Mouse (Mus musculus): ENCODE measurements at regions not wholly inside any gene's neighbourhood (a gene's known extent, or its start where the extent isn't known, plus 50 kb on each side); places are given as distances from the start of the nearest gene placed in this dataset.

DNA sequence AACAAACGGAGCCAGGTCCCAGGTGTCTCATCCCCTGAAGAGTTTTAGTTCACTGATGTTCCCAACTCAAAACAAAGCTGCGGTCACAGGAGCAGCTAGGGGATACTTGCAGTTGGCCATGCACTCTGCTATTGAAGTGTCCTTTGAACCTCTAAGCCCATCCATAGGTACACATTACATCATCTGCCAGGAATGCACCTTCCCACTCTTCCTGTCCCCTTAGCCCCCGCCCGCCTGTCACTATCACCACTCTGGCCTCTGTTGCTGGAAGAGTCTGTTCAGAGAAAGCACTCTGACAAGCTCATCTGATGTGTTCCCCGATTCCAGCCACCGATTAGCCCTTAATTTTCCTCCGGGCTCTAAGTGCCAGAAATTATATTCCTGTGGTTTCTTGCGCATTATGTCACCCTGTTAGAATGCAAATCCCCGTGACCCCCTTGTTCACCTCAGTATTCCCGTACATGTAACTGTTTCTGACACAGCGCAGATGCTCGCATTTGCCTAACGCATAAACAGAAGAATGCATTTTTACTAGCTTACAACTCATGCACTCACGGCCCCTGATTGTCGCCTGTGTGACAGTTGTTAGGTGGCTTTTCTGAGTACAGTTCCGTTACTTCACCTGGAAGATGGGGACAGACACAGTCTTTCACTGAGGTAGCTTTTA, 93.8 kb downstream of the Gm11011 start:
- no peak overlapping the region for H3K4me2 ChIP-seq
- no peaks in the 10 kb centered on the region for H3K9me3 ChIP-seq (replicated peaks)
- no peaks in the 10 kb centered on the region for H3K36me3 ChIP-seq
- 70% methylated on average over 16 of the region's 16 CpGs for WGBS
- no peak for ATAC-seq (ENCODE audit: low FRiP score)
- H3K4me3 ChIP-seq (replicated peaks), result no peak overlapping the region
- H3K27me3 ChIP-seq (replicated peaks), result no peaks in the 10 kb centered on the region
- no peak overlapping the region for H3K27ac ChIP-seq (replicated peaks)
- H3K4me1 ChIP-seq, result peaks cover 10% of the 10 kb centered on the region; the same call in 1 of the 2 replicates
- no peak overlapping the region for H3K9ac ChIP-seq (replicated peaks)

DNA sequence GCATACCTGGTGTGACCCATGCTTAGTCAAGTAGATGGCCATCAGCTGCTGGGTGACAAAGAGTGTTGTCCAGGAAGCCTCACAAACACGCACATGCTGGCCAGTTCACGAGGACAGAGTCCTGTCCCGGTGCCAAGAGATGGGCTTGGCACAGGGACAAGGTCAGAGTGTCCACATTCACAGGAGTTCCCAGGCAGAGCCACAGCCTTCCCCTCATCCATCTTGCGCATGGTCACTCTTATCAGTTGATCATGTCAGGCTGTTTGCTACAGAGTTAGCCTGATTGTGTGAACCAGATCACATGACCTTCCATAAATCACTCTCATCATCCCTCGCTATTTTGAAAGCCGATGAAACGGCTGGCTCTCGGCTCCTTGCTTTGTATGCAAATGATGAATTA, 103.6 kb downstream of the Gm11011 start:
- H3K27ac ChIP-seq (replicated peaks), result 0 out of 2 replicates have a peak overlapping the region, but pooled peaks have one; percentile 18

DNA sequence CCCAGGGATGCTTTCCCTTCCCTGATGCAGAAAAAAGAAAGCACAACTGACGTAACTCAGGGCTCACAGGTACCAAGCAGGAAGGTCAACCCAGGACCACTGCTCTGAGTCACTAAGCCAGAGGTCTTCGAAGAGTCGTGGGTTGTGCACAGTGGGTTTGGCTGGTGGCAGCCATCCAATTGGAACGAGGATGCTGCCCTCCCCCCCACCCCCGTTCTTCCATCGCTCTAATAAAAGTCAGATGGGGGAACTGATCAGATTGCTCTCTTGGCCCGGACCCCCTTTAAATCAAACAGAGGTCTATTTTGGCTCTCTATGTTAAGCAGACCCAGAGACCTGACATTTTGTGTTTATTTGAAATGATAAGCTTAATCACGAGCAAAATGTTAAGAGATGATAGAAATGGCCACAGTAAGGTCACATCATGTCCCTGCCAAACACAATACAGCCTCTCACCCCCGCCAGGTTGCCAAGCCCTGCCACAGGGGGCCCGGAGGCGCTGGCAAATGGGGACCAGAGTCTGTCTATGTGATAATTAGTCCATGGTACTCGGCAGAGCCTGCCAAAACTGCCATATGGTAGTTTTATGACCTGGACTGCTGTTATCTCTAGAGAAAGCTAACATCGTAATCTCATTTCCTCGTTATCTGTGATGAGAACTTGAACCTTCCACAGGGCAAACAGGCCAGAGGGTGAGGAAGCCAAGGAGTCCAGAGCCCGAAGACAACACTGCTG, 105.6 kb downstream of the Gm11011 start:
- H3K4me1 ChIP-seq, result peaks cover 18% of the 10 kb centered on the region
- WGBS, result 52% methylated on average over 15 of the region's 15 CpGs
- H3K27ac ChIP-seq (replicated peaks), result peak overlapping the region; percentile 18; the same call in 1 of the 2 replicates

More for the DNA sequence above, 103.6 kb downstream of the Gm11011 start:
- Histone ChIP-seq H3K9ac (replicated peaks) (no peak overlapping the region), H3K9me3 (replicated peaks) (no peaks in the 10 kb centered on the region), H3K27me3 (replicated peaks) (no peaks in the 10 kb centered on the region), H3K4me1 (peaks cover 18% of the 10 kb centered on the region), H3K36me3 (no peaks in the 10 kb centered on the region), H3K4me3 (replicated peaks) (no peak overlapping the region), H3K4me2 (no peak overlapping the region)
- WGBS, result 51% methylated on average over 8 of the region's 8 CpGs
- no peak for ATAC-seq (ENCODE audit: low FRiP score)

DNA sequence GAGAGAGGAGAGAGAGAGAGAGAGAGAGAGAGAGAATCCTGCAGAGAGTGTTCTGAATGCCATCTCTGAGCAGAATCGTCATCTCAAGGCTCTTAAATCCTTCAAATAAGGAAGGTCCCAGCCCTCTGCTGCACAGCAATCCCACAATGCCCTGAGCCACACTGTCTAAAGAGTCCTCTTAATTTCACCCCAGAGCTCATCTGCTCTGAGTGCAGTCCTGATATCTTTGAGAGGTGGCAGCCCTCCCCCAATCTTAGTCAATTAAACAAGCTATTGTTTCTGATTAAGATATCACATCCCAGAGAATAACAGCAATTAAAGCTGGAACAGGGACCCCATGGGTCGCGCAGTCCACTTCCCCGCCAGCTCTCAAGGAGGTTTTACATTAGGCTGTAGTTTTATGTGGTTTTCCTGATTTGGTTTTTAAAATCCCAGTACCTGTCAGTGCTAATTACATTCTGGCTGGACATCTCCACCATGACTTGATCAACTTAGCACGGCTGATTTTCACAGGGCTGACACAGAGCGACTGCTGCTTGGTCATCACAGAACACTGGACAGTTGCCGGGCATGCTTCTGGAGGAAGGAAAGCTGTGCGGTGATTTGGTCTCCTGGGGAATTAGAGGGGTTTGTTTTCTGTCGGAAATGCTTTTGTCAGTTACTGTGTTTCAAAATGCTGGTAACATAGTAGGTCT, 113.0 kb downstream of the Gm11011 start:
- Histone ChIP-seq H3K4me1 (peaks cover 17% of the 10 kb centered on the region), H3K4me2 (no peak overlapping the region), H3K9me3 (replicated peaks) (no peaks in the 10 kb centered on the region)

More for the DNA sequence above, 105.6 kb downstream of the Gm11011 start:
- Histone ChIP-seq H3K4me3 (replicated peaks) (no peak overlapping the region), H3K9me3 (replicated peaks) (no peaks in the 10 kb centered on the region), H3K27me3 (replicated peaks) (no peaks in the 10 kb centered on the region), H3K9ac (replicated peaks) (no peak overlapping the region), H3K4me2 (no peak overlapping the region), H3K36me3 (no peaks in the 10 kb centered on the region)
- no peak for ATAC-seq (ENCODE audit: low FRiP score)

DNA sequence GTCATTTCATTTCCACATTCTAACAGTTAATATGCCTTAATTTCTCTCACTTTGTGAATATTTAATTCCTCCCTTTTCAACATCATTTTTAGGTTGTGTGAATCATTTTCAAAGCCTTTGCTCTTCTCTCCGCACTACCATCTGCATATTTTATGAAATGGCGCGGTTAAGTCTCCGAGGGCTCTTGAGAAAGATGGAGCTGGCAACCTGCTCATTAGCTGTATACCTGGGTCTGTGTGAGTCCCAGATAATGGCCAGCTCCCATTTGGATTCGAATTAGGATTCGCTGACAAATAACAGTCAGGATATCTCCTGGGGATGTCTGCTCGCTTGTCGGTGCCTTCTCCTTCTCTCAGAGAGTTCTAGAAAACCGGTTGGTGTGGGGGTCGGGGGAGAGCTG, 118.0 kb downstream of the Gm11011 start:
- no peaks in the 10 kb centered on the region for H3K36me3 ChIP-seq
- H3K9me3 ChIP-seq (replicated peaks), result no peaks in the 10 kb centered on the region
- H3K27me3 ChIP-seq (replicated peaks), result no peaks in the 10 kb centered on the region
- H3K9ac ChIP-seq (replicated peaks), result no peak overlapping the region
- 57% methylated on average over 10 of the region's 10 CpGs for WGBS
- no peak for ATAC-seq (ENCODE audit: low FRiP score)
- no peak overlapping the region for H3K27ac ChIP-seq (replicated peaks)
- peaks cover 26% of the 10 kb centered on the region for H3K4me1 ChIP-seq
- H3K4me3 ChIP-seq (replicated peaks), result no peak overlapping the region
- no peak overlapping the region for H3K4me2 ChIP-seq

More for the DNA sequence above, 113.0 kb downstream of the Gm11011 start:
- ATAC-seq (ENCODE audit: low FRiP score), result no peak
- 22% methylated on average over 9 of the region's 9 CpGs for WGBS
- no peaks in the 10 kb centered on the region for H3K36me3 ChIP-seq
- H3K27me3 ChIP-seq (replicated peaks), result no peaks in the 10 kb centered on the region
- no peak overlapping the region for H3K4me3 ChIP-seq (replicated peaks)
- no peak overlapping the region for H3K27ac ChIP-seq (replicated peaks)
- H3K9ac ChIP-seq (replicated peaks), result no peak overlapping the region

DNA sequence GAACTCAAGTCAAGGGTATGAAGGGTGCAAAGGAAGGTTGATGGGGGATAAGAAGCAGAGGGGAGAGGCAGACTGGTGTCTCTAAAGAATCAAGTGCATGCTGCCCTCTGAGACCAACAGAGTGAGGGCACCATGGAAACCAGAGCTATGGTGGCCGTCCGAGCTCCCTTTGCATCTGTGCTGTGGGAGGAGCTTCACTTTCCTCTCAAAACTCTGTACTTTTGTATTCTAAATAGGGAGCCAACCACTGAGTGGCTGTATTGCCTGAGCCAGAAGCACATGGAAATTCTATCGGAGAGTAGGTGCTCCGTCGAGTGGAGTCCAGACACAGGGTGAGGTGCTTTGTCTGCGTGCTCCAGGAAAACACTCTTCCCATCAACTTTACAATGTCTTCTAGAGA, 119.9 kb downstream of the Gm11011 start:
- WGBS, result 73% methylated on average over 6 of the region's 6 CpGs
- Histone ChIP-seq H3K27me3 (replicated peaks) (no peaks in the 10 kb centered on the region), H3K36me3 (no peaks in the 10 kb centered on the region), H3K4me2 (no peak overlapping the region), H3K4me1 (peaks cover 20% of the 10 kb centered on the region; the same call in 1 of the 2 replicates), H3K4me3 (replicated peaks) (no peak overlapping the region), H3K9ac (replicated peaks) (no peak overlapping the region), H3K9me3 (replicated peaks) (no peaks in the 10 kb centered on the region), H3K27ac (replicated peaks) (no peak overlapping the region)
- no peak for ATAC-seq (ENCODE audit: low FRiP score)

DNA sequence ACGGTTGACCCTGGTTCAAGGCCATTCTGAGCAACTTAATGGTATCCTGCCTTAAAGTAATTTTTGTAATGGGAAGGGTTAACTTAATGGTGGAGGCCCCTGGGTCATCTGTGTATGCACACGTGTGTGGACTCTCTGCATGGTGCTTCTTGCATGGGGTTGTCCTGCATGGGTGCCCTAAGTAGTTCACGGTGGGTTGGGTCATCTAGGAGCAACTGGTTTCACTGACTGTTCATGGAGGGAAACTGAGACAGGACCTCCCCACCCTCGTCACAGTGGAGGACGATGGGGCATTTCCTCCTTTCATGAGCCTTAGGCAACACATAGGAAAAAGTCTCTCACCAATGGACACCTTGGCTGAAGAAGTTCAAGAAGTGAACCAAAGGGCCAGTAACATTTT, 123.4 kb downstream of the Gm11011 start:
- Histone ChIP-seq H3K9me3 (replicated peaks) (no peaks in the 10 kb centered on the region), H3K27me3 (replicated peaks) (no peaks in the 10 kb centered on the region), H3K27ac (replicated peaks) (no peak overlapping the region), H3K4me1 (peaks cover 20% of the 10 kb centered on the region), H3K9ac (replicated peaks) (no peak overlapping the region), H3K36me3 (no peaks in the 10 kb centered on the region), H3K4me2 (no peak overlapping the region), H3K4me3 (replicated peaks) (no peak overlapping the region)
- 89% methylated on average over 5 of the region's 5 CpGs for WGBS
- no peak for ATAC-seq (ENCODE audit: low FRiP score)

DNA sequence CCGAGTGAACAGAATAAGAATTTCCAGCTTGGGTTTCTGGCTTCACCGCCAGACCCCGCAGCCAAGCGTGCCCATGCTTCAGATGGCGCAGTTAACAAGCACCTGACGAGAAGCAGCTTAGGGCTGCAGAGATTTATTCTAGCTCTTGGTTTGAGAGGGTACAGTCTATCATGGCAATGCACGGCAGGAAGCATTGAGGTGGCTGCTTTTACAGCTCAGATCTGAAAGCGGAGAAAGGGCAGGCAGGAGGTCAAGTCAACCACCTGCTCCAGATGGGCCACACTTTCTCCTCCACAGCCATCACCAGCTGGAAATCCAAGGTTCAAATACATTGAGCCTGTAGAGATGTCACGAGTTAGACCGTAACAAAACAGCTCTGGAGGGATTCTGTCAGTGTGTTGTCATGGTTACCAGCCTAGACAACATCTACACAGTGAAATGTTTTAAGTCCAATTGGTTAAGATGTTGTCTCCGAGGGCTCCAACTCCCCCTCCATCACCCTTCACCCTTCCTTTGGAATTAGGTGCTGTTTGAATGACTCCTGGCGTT, 126.0 kb downstream of the Gm11011 start:
- Histone ChIP-seq H3K27me3 (replicated peaks) (no peaks in the 10 kb centered on the region), H3K4me3 (replicated peaks) (no peak overlapping the region), H3K27ac (replicated peaks) (no peak overlapping the region), H3K4me2 (no peak overlapping the region), H3K9me3 (replicated peaks) (no peaks in the 10 kb centered on the region), H3K36me3 (no peaks in the 10 kb centered on the region), H3K4me1 (peaks cover 11% of the 10 kb centered on the region), H3K9ac (replicated peaks) (no peak overlapping the region)
- no peak for ATAC-seq (ENCODE audit: low FRiP score)
- 50% methylated on average over 12 of the region's 12 CpGs for WGBS

DNA sequence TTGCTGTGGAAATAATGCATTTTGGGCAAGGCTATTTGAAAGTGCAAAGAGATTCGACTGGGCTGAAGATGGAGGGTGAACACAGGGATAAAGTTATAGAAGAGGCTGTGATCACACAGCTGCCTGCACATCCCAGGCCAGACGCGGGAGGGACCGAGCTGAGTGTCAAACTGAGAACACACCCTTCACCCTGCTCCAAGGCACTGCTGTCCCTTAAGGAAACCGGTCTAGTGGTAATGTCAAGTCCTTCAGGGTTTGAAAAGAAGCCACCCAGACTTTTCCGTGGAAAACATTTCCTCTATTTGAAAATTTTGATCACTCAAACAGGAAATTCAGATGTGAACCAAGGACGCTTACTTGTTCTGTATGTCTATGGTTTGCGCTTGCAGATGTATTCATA, 134.6 kb downstream of the Gm11011 start:
- H3K9ac ChIP-seq (replicated peaks), result no peak overlapping the region
- no peaks in the 10 kb centered on the region for H3K36me3 ChIP-seq
- WGBS, result 92% methylated on average over 8 of the region's 8 CpGs
- H3K9me3 ChIP-seq (replicated peaks), result no peaks in the 10 kb centered on the region
- H3K27me3 ChIP-seq (replicated peaks), result no peaks in the 10 kb centered on the region
- no peak overlapping the region for H3K4me3 ChIP-seq (replicated peaks)
- no peak overlapping the region for H3K27ac ChIP-seq (replicated peaks)
- no peak overlapping the region for H3K4me2 ChIP-seq
- no peak for ATAC-seq (ENCODE audit: low FRiP score)
- H3K4me1 ChIP-seq, result no peaks in the 10 kb centered on the region; the same call in 1 of the 2 replicates

DNA sequence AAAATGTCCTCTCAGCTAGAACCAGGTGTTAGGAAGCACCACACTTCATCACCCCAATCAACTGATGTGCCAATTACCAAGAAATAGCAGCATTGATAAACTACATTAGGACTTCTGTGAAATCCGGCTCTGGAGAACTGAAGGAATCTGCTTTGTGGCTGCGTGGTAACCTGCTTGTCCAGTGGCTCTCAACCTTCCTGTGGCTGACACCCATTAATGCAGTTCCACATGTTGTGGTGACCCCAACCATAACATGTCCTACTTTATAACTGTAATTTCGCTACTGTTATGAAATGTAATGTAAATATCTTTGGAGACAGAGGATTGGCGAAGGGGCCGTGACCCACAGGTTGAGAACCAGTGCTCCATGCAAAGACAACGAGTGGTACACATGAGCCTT, 136.7 kb downstream of the Gm11011 start:
- Histone ChIP-seq H3K9me3 (replicated peaks) (no peaks in the 10 kb centered on the region), H3K4me1 (peaks cover 1% of the 10 kb centered on the region; the same call in 1 of the 2 replicates), H3K36me3 (no peaks in the 10 kb centered on the region), H3K27ac (replicated peaks) (no peak overlapping the region), H3K4me3 (replicated peaks) (no peak overlapping the region), H3K9ac (replicated peaks) (no peak overlapping the region), H3K4me2 (no peak overlapping the region), H3K27me3 (replicated peaks) (no peaks in the 10 kb centered on the region)
- ATAC-seq (ENCODE audit: low FRiP score), result no peak
- WGBS, result 94% methylated on average over 6 of the region's 6 CpGs

DNA sequence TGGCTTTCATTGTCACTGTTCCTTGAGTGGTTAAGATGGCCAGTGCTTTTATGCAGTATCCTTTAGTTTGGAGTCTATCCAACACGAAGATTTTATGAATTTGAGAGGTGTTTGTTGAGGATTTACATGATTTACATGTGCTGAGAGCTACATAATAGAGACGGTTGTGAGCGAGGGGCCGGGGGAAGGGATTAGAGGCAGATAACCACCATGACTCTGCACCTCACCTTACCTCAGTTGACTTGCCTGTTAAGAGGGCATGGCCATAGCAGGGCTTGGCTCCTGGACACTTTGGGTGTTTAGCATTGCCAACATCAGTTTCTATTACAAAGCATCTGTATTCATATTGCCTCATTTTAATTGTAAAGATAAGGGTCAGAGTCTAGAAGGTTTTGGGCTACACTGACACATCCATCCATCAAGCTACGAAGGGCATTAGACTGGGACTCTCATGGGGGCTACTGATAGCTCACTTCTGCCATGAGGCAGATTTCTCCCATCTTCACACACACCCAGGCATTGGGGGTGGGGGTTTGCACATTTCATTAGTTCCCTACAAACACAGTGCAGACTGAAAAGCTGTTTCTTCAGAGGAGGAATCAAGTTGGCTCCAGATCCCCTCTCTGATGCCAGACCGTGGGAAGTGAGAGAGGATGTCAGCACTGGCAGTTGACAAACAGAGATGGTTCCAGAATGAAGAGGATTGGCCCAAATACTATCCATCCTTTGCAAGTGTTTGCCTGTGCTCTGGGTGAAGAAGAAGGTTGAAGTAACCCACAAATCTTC, 139.9 kb downstream of the Gm11011 start:
- no peaks in the 10 kb centered on the region for H3K36me3 ChIP-seq
- peaks cover 6% of the 10 kb centered on the region; the same call in 1 of the 2 replicates for H3K4me1 ChIP-seq
- H3K27me3 ChIP-seq (replicated peaks), result no peaks in the 10 kb centered on the region
- H3K4me2 ChIP-seq, result no peak overlapping the region
- H3K27ac ChIP-seq (replicated peaks), result no peak overlapping the region
- H3K9me3 ChIP-seq (replicated peaks), result no peaks in the 10 kb centered on the region
- H3K9ac ChIP-seq (replicated peaks), result no peak overlapping the region
- no peak for ATAC-seq (ENCODE audit: low FRiP score)
- H3K4me3 ChIP-seq (replicated peaks), result no peak overlapping the region
- WGBS, result 77% methylated on average over 6 of the region's 6 CpGs
